Mouse (Mus musculus) lung, postnatal 10 days (tissue): Measurements from ENCODE around the gene Kyat3.
"Not testable (repeated sequence)": the region's sequence is repeated elsewhere in the genome, so short reads cannot be mapped to it uniquely, and the experiment has no call there.

ENCODE experiments used
- DNase-seq: peaks from one replicate; pipeline ENCODE4 v3.0.0; 2021

Kyat3 gene

DNA sequence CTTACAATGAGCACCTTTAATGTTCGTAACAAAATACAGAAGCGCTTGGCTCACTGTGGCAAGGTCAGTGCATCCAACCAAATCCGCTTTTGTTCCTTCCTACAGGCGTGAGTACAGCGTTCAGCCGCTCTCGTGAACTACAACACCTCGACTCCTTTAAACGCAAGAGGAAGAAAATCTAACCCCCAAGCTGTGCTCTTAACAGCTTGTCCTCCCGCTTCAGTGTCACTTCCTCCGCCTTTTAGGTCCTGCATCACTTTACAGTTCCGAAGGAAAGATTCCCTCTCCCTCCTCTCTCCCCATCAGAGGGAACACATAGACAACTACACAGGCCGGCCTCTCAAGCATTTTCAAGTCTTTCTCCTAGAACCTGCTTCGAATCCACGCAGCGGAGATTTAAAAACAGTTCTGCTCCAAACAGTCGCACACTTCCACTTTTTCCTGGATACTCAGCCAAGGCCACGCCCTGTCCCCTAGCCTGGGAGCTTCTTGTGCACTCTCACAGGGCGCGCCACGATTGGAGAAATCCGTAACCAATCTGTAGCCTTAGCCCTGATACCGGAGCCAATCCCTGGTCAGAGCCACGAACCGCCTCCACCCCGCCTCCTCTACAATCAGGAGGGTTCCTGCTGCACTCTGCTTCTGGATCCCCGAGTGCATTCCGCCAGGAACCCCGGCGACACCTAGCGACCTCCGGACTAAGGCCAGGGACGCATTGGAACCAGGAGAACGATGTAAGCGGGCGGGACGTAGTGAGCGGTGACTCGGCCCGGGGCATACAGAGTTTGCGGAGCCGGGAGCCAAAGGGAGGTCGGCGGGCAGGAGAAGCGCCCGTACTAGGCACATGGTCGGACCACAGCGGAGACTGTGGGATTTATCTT, at the start of gene Kyat3:
TSS of gene Kyat3 (plus strand) at position 610 of the 881 bp plus-strand sequence.
- peak; percentile 96 for DNase-seq

DNA sequence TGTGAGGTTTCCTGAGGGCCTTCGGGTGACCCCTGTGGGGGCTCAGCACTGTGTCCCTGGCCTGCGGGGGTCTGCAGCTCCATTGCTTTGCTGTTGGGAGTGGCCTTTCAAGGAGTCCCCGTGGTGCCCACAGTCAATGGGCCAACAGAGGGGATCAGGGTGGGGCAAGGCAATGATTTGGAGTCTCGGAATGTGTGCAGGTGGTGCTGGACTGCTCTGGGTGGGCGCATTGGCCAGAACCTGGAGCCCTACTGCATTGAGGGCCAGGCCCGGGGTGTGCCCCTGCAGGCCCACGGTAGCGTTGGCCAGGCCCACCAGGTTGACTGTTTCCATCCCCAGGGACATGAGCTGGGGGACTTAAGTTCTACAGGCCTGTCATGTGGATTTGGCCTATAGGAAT, 36.1 kb upstream of the Kyat3 start:
- DNase-seq = no peak

DNA sequence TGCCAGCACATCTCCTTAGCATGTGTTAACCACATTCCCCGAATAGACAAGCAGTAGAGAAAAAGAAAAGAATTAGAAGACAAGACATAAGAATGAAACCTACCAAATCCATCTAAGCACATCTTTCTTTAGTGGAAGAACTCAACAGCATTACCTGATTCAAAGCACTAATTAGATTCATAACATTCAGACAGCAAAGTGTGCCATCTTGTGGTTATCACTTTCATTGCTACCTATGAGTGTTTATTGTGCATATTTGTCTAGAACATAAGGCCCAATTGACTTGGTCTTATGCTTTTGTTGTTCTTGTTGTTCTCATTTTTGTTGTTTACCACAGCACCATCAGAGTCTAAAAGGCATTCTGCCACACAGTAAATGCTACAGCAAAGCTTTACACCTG, 26.2 kb upstream of the Kyat3 start:
- DNase-seq = no peak

DNA sequence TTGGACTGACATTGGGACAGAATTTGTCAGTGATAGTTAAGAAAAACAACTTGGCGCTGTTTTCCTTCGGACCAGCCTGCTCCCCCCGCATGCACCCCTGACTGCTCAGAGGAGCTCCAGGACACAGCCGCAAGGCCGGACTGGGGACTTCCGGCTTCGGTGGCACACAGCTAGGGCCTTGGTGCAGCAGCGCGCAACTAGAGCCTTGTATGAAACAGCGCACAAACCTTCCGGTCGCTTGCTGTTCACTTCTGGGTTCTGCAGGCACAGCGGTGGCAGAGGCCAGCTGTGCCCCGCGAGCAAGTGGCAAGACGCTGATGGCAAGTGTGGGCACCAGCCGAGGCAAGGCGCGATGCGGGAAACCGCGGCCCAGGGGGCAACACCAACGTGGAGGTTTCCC, 12.9 kb upstream of the Kyat3 start:
- no peak for DNase-seq

DNA sequence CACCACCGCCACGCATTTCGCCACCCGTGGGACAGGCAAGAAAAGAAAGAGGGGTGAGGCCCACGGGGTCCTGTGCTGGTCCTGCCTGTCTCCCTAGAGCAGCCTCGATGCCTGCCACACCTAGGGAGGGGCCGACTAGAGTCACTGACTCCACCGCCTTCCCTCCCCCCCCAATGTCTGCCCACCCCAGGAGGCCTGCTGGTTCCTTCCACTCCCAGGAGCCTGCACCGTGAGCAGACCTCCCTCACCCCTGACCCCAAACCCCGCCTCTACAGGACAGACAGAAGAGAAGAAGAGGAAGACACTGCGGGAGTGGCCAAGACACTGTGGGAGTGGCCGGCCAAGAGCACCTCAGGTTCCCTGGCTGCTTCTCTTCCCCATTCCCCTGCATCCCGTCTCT, 12.5 kb upstream of the Kyat3 start:
- no peak for DNase-seq

DNA sequence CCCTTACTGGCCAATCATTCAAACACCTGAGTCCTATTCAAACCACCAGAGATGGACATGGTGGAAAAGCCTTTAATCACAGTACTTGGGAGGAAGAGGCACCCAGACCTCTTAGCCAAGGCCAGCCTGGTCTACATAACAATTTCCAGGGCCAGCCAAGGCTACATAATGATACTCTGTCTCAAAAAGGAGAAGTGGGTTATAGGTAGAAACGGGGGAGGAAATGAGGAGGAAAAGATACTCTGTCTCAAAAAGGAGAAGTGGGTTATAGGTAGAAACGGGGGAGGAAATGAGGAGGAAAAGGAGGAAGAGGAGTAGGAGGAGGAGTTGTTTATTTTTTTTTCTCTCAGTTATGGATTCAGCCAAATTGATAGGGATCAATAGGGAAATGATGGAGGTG, 4.3 kb upstream of the Kyat3 start:
- no peak for DNase-seq

DNA sequence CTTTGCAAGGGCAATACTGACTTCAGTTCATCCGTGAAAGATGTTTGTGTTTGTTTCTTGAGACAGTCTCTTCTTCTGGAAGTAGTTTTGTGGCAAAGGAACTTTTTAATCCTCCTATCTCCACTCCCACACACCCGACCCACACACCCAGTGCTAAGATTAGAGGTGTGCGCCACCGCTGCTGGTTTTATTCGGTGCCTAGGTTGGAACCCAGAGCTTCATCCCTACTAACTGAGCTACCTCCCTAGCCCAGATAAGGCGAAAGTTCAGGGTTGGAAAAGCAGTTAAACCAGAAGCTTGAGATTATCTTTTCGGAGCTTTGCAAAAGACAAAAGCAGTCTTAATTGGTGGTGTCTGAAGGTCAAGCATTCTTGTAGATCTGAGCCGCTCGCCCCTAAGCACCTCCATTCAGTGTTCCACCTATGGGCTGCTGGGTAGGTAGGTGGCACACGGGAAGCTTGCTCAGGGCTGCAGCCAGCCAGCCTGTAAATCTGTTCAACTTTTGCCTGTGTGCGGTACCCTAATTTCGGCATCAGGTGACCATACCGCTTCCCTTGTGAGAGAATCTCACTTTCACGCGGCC, 647 bp downstream of the Kyat3 start:
- no peak for DNase-seq

DNA sequence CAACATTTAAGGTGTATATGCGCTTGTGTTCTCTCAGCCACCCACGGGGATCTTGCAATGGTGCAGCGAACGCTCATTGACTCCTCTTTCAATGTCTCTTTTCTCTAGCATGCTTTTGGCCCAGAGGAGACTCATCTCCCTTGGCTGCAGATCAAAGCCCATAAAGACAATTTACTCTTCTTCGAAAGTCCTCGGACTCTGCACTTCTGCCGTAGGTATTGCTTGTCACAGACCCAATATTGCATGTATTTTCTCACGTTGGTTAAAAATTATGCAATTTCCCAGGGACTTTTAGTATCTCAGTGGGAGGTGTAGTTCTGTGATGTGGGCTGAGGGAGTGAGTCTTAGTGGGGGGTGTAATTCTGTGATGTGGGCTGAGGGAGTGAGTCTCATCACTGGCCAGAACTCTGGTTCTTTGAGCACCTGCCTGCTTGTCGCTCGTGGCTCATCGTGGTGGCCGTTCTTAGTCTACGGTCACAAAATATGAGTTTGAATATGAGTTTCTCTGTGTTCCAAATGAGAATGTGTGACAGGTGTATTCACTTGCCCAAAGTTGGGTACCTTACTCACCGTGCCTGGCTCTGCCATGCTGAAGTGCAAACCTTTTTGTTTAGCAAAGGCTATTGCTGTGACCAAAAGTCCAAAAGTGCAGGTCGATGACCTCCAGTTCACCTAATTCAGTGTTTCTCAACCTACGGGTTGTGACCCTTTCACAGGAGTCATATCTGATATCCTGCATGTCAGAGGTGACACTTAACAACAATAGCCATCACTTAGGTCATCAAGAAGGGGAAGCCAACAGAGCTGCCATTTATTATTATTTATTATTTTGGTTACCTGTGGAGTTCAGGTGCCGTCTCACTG, 6.0 kb downstream of the Kyat3 start:
- no peak for DNase-seq

DNA sequence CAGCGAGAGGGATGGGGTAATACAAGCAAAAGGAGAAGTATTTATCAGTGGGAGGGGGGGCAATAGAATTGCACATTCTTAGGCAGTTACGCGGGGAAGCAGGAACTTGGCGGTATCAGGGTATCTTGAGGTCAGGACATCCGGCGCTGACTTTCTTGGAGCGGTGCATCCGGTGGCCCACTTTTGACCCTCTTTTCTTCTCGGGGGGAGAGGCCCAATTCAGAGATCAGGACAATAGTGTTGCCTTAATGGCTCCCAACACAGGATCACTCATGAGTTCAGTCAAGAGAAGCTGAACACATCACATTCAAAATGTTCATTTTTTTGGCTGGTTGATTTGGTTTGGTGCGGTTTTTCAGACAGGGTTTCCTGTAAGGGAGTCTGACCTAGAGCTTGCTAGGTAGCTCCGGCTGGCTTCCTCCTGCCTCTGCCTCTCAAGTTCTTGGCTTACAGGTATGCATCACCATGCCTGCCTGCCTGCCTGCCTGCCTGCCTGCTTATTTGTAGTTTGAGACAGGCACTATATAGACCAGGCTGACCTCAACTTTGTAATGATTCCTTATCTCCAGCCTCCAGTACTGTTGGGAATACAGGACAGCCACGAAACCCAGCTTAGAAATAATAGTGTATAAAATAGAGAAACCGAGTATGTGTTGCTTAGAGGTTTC, 7.5 kb downstream of the Kyat3 start:
- not testable (repeated sequence) for DNase-seq

DNA sequence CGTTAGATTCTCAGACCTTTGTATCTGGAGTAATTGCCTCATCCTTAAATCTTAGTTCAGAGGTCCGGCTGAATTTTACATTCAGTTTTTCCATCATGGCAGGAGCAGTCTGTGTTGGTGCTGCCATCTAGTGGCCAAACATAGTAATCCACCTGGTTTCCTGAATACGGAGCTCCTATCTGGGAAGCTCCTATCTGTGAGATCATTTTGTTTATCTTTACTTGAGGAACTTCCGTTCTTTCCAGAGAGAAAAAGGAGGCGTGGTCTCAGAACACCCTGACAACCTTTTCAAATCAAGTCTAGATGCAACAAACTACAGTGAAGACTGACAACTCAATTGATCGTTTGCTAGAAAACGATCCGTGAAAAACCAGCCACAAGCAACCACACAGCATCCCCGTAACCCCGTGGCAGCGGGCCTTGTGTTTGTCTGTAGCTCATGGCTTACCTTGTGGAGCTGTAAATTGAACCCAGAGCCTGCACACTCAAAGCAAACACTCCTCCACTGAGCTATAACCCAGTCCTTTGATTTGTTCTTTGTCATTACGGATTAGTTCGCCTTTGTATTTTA, 8.1 kb downstream of the Kyat3 start:
- peak; percentile 86 for DNase-seq

DNA sequence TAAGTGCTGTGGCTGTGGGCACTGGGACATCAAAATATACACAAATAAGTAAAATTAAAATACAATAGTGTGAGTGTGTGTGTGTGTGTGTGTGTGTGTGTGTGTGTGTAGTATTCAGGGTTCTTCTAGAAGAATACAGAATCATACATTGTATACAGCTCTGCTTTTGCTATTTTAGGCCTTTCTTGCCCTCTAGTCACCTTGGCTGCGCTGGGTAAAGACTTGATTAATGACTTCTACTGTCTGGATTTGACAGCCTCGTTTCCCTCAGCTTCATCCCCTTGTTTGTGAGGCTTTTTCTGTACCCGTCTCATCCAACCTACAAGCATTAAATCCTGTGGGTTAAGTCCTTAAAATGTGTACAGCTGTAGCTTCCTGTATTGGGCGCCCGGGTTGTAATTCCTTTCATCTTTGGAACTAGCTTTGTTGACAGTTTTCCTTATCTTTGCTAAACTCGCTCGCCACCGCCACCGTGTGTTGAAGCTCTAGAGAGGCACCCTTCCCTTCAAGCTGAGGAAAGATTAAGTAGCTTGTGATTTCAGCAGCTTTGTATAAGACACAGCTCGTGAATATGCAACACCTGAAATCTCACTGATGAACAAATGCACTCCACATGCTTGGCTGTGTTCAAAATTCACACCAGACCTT, 9.6 kb downstream of the Kyat3 start:
- DNase-seq = peak; percentile 78

DNA sequence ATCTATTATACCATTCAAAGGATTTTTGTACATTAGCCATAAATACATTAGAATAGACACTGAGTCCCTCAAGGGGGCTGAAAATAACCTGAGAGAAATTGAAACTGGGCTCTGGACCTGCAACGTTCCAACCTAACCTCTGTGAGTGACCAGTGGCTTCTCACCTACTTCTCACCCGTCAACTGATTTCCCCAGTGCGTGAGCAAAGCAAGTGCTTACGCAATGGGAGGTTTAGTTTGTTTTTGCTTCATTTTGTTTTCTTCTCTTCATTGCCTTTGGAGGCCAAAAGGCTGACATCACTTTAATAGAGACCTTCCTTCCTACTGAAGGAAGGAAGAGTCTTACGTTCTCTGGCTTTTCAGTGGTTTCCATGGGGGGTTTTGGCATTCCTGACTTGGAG, 10.5 kb downstream of the Kyat3 start:
- no peak for DNase-seq

DNA sequence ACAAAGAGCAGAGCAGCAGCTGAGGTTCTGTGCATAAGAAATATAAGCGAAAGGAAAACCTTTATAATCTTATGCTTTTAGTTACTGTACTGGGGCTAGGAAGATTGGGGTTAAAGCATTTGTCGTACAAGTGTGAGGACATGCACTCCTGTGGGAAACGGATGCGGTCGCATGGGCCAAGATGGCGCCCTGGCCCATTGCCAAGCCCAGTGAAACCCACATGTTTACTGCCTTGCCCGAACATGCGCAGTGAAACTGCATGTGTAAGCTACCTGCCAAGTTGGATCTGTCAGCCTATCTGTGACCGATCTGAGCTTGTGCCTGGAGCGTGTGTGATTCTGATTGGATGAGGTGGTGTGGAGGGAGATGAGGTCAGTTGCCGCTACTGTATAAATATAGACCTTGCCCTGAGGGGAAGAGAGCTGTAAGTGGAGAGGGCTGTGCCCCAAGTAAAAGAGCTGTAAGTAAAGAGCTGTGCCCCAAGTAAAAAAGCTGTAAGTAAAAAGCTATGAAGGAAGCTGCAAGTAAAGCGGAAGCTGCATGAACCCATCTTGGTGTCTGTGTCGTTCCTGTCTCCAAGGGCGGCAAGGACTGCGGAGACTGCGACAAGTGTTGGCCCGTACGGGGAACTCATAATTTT, 11.7 kb downstream of the Kyat3 start:
- not testable (repeated sequence) for DNase-seq

DNA sequence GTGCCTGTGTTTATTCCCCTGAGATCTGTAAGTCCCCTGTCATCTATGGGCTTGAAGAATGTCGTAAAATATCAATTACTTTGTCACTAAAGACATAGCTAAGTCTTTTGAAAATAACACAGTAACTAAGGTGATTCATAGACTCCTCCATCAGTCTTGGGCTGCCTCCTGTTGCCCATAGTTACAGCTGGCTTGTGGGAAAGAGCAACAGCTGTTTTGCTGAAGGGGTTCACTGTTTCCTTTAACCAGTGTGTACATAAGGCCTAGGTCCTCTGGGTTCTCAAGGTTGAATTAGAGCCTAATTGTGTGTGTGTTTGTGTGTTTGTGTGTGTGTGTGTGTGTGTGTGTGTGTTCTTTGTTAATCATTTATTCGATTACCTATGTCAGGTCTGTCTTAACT, 24.6 kb downstream of the Kyat3 start:
- DNase-seq = no peak

DNA sequence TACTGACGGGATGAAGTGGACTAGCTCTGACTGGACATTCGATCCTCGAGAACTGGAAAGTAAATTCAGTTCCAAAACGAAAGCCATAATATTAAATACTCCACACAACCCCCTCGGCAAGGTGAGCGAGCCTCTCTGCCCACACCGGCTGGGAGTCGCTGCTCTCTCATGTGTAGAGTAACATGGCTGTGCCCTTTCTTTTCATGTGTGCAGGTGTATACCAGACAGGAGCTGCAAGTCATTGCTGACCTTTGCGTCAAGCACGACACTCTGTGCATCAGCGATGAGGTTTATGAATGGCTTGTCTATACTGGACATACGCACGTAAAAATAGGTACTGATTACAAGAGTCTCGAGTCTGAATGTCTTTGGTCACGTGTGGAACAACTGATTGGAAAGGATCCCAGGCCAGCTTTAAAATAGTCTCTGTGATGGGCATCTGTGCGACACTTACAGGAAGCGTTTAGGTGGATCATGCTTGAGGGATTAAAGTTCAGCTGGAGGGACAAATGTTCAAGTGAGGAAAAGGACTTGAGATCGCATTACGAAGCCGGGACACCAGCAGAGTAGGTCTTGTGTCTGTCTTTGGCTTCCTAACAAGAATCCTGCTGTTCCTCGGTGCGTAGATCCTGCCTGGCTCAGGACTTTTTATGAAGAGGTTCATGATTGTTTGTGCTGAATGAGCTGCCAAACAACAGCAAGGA, 25.3 kb downstream of the Kyat3 start:
- DNase-seq = no peak

DNA sequence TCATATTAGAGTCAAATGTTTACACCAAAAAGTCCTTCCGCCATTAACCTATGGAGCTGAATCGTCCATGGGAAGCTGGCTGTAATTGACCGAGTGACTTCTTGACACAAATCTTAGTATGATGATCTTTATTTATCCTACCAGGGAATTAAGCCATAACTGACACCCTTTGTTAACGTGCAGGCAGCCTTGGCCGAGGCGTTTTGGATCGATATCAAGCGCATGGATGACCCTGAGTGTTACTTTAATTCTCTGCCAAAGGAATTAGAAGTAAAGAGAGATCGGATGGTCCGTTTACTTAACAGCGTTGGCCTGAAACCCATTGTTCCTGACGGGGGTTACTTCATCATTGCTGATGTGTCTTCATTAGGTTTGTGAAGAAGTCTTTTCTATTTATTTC, 33.4 kb downstream of the Kyat3 start:
- peak; percentile 39 for DNase-seq

DNA sequence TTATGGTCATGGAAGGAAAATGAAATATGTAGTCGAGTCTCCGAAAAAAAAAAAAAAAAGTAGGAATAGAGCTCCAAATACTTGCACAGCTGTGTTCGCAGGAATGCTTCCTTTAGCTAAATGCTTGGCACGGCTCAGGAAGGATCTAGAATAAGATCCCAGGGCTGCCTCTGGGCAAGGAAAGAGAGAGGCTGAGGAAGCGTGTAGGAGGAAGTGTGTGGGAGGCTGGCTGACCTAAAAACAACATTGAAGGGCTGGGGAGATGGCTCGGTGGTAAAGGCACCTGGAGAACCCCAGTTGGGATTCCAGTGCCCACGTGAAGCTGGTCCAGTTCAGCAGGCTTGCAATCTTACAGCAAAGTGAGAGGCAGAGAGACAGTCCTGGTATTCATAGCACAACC, 40.0 kb downstream of the Kyat3 start:
- no peak for DNase-seq

DNA sequence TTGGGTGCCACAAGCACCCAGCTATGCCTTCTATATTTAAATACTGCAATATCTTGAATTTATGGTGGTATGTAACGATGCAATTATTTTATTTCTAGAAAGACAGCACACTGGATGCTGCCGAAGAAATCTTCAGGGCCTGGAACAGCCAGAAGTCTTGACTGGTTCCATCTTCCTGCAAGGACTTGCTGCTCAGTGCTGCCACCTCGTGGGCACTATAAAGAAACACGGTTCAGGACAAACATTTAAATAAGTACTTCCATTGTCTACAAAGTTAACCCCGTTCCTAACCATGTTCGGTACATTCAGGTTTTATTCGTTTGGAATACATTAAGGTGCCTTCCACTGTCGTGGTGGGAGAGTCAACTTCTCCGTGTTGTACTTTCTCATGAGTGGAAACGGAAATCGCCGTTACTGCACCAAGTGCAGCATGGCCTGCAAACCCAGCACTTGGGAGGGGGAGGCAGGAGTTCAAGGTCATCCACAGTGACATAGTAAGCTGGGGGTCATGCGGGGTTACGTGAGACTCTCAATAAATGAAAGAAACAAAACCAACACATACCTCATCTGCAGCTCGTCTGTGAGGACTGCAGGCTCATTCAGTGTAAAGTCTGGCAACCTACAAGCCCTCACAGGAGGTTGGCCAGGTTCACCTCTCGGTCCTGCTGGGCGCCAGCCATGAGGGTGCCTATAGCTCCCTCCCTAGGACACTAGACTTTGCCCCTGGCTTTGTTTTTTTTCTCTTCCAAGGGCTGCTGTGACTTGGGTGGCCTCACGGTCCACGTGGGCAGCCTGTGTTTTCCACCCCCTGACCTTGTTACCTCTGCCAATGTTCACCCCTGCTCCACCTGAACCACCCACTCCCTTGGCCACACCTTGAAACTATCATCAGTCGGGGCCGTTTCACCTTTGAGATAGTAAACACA, 43.4 kb downstream of the Kyat3 start:
- DNase-seq = peak; percentile 26

DNA sequence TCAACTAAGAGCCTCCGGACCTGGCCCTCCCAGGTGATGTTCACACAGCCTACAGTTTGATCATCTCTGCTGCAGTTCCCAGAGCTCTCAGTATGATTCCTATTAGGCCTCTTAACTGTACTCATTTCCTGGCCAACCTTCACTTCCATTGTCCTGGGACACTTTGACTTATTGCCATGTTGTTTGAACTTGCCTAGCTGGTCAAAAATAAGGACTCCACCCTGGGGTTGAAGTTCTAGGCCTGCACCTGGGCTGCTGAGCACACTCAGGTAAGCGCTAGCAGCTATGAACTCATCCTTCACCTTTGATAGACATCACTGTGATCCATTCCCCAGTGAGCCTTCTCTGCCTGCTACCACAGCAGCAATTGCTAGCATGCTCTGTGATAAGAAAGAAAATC, 44.2 kb downstream of the Kyat3 start:
- DNase-seq = no peak

DNA sequence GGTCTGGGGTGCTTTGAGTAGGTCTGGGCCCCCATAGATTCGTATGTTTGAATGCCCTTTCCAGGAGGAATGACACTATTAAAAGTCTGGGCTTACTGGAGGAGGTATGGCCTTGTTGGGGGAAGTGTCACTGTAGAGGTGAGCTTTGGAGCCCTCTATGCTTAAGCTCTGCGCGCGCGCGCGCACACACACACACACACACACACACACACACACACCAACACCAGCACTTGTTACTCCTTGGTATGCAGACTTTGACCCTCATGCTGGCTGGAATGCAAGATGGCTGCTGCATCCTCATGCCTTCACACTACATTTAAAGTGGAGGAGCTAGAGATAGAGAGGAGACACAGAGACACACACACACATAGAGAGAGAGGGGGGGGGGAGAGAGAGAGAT, 46.8 kb downstream of the Kyat3 start:
- no peak for DNase-seq
